Mouse (Mus musculus) brain, embryonic 14.5 days (tissue): ENCODE data around the gene Fancd2. TPM values are rescaled to one million over a fixed set of nuclear protein-coding genes. Genes with fewer than 3 reads are reported as not detected.
A peak's percentile ranks its signal among the peaks of the same experiment; 100 is the strongest.

Experiments
- DNase-seq: peaks from one replicate; pipeline ENCODE4 v3.0.0-alpha.2; 2011; ENCODE audit warnings: low read depth
- CTCF ChIP-seq: fragments of 200-500 bp; IDR thresholded peaks from 2 replicates; pipeline ENCODE4 v1.5.1; 2012; ENCODE audit warnings: inconsistent platforms, mild to moderate bottlenecking, moderate library complexity, borderline replicate concordance; ENCODE audit not compliant: insufficient read depth, insufficient read length; ENCODE audit errors: extremely low read depth
- POLR2A ChIP-seq: fragments of 200-500 bp; IDR thresholded peaks from 2 replicates; pipeline ENCODE4 v1.6.1; 2012; ENCODE audit warnings: mild to moderate bottlenecking, inconsistent platforms, borderline replicate concordance; ENCODE audit not compliant: poor library complexity, insufficient read depth, insufficient read length, severe bottlenecking; ENCODE audit errors: extremely low read depth
- polyA plus RNA-seq: library from polyadenylated mRNA; depleted of rRNA; stranded (reverse); fragments of >200 nt; gene quantifications from 2 replicates; pipeline ENCODE4 v1.2.3, GENCODE M21; 2012

Gene Fancd2
- polyA plus RNA-seq, 1 experiment, result 5.0 TPM

GRCm38 (mm10) chr6:113600543-113601139, 69.2 kb downstream of the Fancd2 start, which contains the start of gene Fancd2os:
TSS of gene Fancd2os (minus strand) at chr6:113600715.
- DNase-seq, result peak; percentile 6
- TF ChIP-seq CTCF, result no peak
- no peak for TF ChIP-seq POLR2A

DNA sequence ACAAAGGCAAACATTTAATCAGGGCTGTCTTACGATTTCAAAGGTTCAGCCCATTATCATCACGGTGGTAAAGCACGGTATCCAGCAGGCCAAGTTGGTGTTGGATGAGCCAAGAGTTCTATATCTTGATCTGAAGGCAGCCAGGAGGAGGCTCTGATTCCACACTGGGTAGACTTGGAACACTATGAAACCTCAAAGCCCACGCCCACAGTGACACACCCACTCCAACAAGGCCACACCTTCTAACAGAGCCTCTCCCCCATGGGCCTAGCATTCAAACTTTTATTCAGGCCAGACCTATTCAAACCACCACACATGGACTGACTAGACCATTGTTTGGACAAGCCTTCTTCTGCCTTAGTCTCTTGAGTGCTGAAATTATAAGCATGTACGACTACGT, 71.3 kb downstream of the Fancd2 start:
- TF ChIP-seq CTCF (no peak), POLR2A (no peak)
- no peak for DNase-seq

DNA sequence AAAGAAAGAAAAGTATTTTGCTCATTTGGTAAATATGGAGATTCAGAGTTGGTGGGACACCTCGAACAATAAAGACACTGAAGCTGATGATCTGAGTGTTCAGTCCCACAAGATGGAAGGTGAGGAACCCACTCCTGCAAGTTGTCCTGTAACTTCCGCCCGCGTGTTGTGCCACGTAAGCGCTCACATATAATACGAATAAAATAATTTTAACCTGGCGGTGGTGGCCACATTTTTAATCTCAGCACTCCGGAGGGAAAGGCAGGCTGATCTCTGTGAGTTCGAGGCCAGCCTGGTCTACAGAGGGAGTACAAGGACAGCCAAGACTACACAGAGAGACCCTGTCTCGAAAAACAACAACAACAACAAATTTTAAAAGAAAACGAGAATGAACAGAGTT, 72.5 kb downstream of the Fancd2 start:
- no peak for DNase-seq
- TF ChIP-seq POLR2A (no peak), CTCF (no peak)

GRCm38 (mm10) chr6:113604432-113605223, 73.1 kb downstream of the Fancd2 start, which contains the start of gene Brk1:
TSS of gene Brk1 (plus strand) at chr6:113604772.
- TF ChIP-seq POLR2A, result peak; percentile 52; the same call in 1 of the 2 replicates
- TF ChIP-seq CTCF, result peak; percentile 51; the same call in 1 of the 2 replicates
- DNase-seq, result peak; percentile 96

GRCm38 (mm10) chr6:113605224-113605545, 73.7 kb downstream of the Fancd2 start:
- no peak for DNase-seq

GRCm38 (mm10) chr6:113608871-113609270, 77.4 kb downstream of the Fancd2 start:
- no peak for DNase-seq
- TF ChIP-seq CTCF, result no peak
- TF ChIP-seq POLR2A, result no peak

More at GRCm38 (mm10) chr6:113605224-113605545, 73.7 kb downstream of the Fancd2 start:
- TF ChIP-seq POLR2A (no peak), CTCF (no peak)

DNA sequence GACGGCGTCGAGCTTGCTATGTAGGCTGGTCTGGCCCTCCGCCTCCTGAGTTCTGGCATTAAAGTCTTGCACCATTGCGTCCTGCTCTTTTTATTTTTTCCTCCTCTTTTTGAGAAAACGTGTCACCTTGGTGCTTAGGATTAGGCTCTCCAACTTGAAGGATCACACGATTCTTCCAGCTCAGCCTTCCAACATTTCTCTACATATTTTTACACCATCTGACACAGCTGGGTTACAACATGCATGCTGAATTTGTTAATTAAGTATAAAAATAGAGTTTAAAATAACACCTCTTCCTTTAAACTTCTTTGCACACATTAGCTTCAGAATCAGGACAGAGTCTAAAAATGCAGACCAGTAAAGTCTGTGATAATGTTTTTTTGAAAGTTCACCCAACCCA, 77.8 kb downstream of the Fancd2 start:
- DNase-seq, result no peak
- TF ChIP-seq CTCF, result no peak

DNA sequence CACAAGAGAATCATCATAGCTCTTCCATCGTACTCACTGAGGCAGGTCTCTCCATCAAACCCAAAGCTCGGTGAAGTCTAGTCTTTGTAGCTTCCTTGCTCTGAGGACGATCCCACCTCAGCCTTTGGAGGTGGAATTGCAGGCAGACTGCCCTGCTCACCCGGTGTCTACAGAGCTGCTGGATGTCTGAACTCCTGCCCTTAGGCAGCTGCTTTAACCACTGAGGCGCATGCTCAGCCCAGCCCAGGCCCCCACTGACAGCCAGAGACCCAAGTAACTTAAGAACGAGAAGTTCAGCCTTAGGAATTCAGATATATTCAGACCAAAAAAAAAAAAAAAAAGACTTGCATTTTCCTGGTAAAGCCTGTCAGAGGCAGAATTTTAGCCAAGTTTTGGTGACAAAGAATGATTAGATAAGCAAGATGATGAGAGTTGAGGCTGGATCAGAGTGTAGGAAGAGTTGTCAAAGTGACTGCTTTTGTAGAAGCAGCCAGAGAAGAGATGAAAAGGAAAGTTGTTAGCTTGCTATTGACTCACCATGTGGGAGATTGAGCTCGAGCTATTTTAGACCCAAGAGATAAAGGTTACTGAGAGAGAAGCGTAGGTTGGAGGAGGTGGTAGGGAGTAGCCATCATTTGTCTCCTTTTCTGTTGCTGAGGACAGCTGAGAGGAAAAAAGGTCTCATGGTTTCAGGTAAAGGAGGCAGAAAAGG, 80.9 kb downstream of the Fancd2 start:
- no peak for DNase-seq
- TF ChIP-seq POLR2A (no peak), CTCF (no peak)

GRCm38 (mm10) chr6:113614152-113614551, 82.7 kb downstream of the Fancd2 start:
- DNase-seq, result no peak
- TF ChIP-seq CTCF, result no peak
- TF ChIP-seq POLR2A, result no peak

DNA sequence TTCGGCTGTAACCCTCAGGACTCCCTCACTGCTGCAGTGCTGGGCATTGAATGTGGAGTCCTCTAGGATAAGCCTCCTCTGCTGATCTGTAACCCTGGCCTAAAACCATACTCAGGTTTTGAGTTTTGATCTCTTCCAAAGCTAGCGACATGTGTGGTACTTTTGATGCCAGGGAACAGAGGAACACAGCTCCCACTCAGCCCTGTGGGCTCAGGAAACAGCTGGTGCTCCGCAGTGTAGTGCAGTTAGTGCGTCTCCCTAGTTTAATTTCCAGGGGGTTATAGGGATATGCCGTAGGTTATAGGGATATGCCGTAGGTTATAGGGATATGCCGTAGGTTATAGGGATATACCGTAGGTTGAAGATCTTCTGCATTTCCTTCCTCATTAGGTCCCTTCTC, 83.5 kb downstream of the Fancd2 start:
- TF ChIP-seq CTCF (no peak), POLR2A (no peak)
- DNase-seq, result no peak

GRCm38 (mm10) chr6:113615489-113615888, 84.0 kb downstream of the Fancd2 start:
- no peak for DNase-seq
- TF ChIP-seq CTCF (no peak), POLR2A (no peak)

- TF ChIP-seq POLR2A (no peak), CTCF (no peak)
- no peak for DNase-seq
Observed at GRCm38 (mm10) chr6:113623386-113623785, 91.9 kb downstream of the Fancd2 start.
